Comparison of ENCODE assay signal across 20 mouse cellular contexts in genomic region chr1:89668635-89669034, GRCm38 (mm10).
DNase-seq lines count a peak whose midpoint lies in the region; ATAC-seq and TF ChIP-seq lines count a peak whose summit lies in the region.
"Had no signal": no experiment of that assay in that cellular context is flagged by ENCODE, and none has a peak within 500 bp of the region (broad histone marks: within the 10 kb centered on the region; RNA-seq: fewer than 3 reads in every experiment).

No protein-coding gene starts in this region.

- no peak overlapping the region for H3K4me2 ChIP-seq in forebrain, postnatal 0 days (ENCODE audit: low read depth)
- no peak overlapping the region for H3K4me2 ChIP-seq in midbrain, postnatal 0 days (ENCODE audit: low read depth, low read length, poor library complexity, severe bottlenecking)
- no peak overlapping the region for H3K4me2 ChIP-seq in midbrain, embryonic 15.5 days
- H3K4me2 ChIP-seq: hindbrain, embryonic 15.5 days had no signal

- H3K27me3 ChIP-seq in forebrain, postnatal 0 days (ENCODE audit: insufficient read depth, low read length) = 0 out of 2 replicates have a peak, but pooled peaks cover 2% of the 10 kb centered on the region
- peaks cover 83% of the 10 kb centered on the region for H3K27me3 ChIP-seq in forebrain, embryonic 10.5 days (ENCODE audit: poor library complexity, severe bottlenecking)
- no peaks in the 10 kb centered on the region for H3K27me3 ChIP-seq in midbrain, postnatal 0 days (ENCODE audit: insufficient read depth, low read length)
- no peaks in the 10 kb centered on the region for H3K27me3 ChIP-seq in midbrain, embryonic 15.5 days (replicated peaks)
- H3K27me3 ChIP-seq in limb, embryonic 10.5 days (ENCODE audit: low read depth, poor library complexity, severe bottlenecking) = peaks cover 10% of the 10 kb centered on the region; the same call in 1 of the 2 replicates
- H3K27me3 ChIP-seq: hindbrain, embryonic 15.5 days; megakaryocyte, embryonic 14.5 days had no signal

- H3K4me3 ChIP-seq in forebrain, postnatal 0 days (ENCODE audit: low read depth, low read length) = no peak overlapping the region
- no peak overlapping the region for H3K4me3 ChIP-seq in forebrain, embryonic 10.5 days
- no peak overlapping the region for H3K4me3 ChIP-seq in midbrain, postnatal 0 days (ENCODE audit: low read depth, low read length)
- H3K4me3 ChIP-seq in midbrain, embryonic 15.5 days = no peak overlapping the region
- H3K4me3 ChIP-seq in limb, embryonic 10.5 days = no peak overlapping the region
- H3K4me3 ChIP-seq: heart, adult 2 months; hindbrain, embryonic 15.5 days; megakaryocyte, embryonic 14.5 days had no signal

- peaks cover 54% of the 10 kb centered on the region for H3K36me3 ChIP-seq in forebrain, postnatal 0 days (ENCODE audit: insufficient read depth)
- peaks cover 88% of the 10 kb centered on the region for H3K36me3 ChIP-seq in forebrain, embryonic 10.5 days (replicated peaks)
- H3K36me3 ChIP-seq in midbrain, postnatal 0 days (ENCODE audit: insufficient read depth, low read length) = peaks cover 55% of the 10 kb centered on the region
- peaks cover 14% of the 10 kb centered on the region; the same call in 1 of the 2 replicates for H3K36me3 ChIP-seq in midbrain, embryonic 15.5 days (replicated peaks)
- H3K36me3 ChIP-seq in limb, embryonic 10.5 days = peaks cover 51% of the 10 kb centered on the region

- no peaks in the 10 kb centered on the region for H3K9me3 ChIP-seq in forebrain, postnatal 0 days (ENCODE audit: low read length)
- H3K9me3 ChIP-seq in forebrain, embryonic 10.5 days = no peaks in the 10 kb centered on the region
- H3K9me3 ChIP-seq in midbrain, postnatal 0 days (ENCODE audit: low read length) = no peaks in the 10 kb centered on the region
- H3K9me3 ChIP-seq in midbrain, embryonic 15.5 days = no peaks in the 10 kb centered on the region
- H3K9me3 ChIP-seq in limb, embryonic 10.5 days (replicated peaks) = no peaks in the 10 kb centered on the region
- H3K9me3 ChIP-seq: hindbrain, embryonic 15.5 days had no signal

- no peak overlapping the region for H3K9ac ChIP-seq in forebrain, postnatal 0 days
- 0 out of 2 replicates have a peak overlapping the region, but pooled peaks have one; percentile 14 for H3K9ac ChIP-seq in midbrain, postnatal 0 days (replicated peaks; ENCODE audit: low read length, poor library complexity, severe bottlenecking)
- no peak overlapping the region for H3K9ac ChIP-seq in midbrain, embryonic 15.5 days
- H3K9ac ChIP-seq: hindbrain, embryonic 15.5 days had no signal

- H3K27ac ChIP-seq in forebrain, postnatal 0 days (ENCODE audit: low read depth, low read length) = no peak overlapping the region
- H3K27ac ChIP-seq in forebrain, embryonic 10.5 days = no peak overlapping the region
- H3K27ac ChIP-seq in midbrain, postnatal 0 days (ENCODE audit: low read depth, low read length) = no peak overlapping the region
- H3K27ac ChIP-seq in midbrain, embryonic 15.5 days = no peak overlapping the region
- H3K27ac ChIP-seq in limb, embryonic 10.5 days = 0 out of 2 replicates have a peak overlapping the region, but pooled peaks have one; percentile 36
- H3K27ac ChIP-seq: heart, adult 2 months; hindbrain, embryonic 15.5 days; kidney, postnatal 0 days had no signal

- intact Hi-C loops in heart, postnatal 25 days (cut with DNase I) = loop anchor here (5.0 kb wide), 1 partner anchor 274 kb away; no protein-coding TSS in a partner anchor

- peak; percentile 72 for DNase-seq in forebrain, postnatal 0 days
- DNase-seq in forebrain, embryonic 10.5 days (ENCODE audit: extremely low spot score, low spot score) = no peak
- no peak for DNase-seq in midbrain, postnatal 0 days (ENCODE audit: low spot score)
- peak; percentile 76 for DNase-seq in cerebellum, adult 9-10 months
- DNase-seq in limb, embryonic 10.5 days (ENCODE audit: low spot score) = no peak
- no peak for DNase-seq in heart, postnatal 25 days (ENCODE audit: low spot score)
- DNase-seq: adrenal gland, postnatal 36 days; embryo, embryonic 11 days; gastrocnemius, postnatal 25 days; heart, adult 2 months; heart, postnatal 4 days; kidney, adult 11 months; lung, adult 2 months; right cerebral cortex, postnatal 25 days had no signal

- no peak for TF ChIP-seq CTCF in forebrain, postnatal 0 days (IDR thresholded peaks at IDR 0.05; ENCODE audit: low read depth)
- no peak for TF ChIP-seq CTCF in midbrain, postnatal 0 days (IDR thresholded peaks at IDR 0.05)

- no peaks in the 10 kb centered on the region for H3K4me1 ChIP-seq in forebrain, postnatal 0 days (ENCODE audit: insufficient read depth)
- H3K4me1 ChIP-seq in forebrain, embryonic 10.5 days = peaks cover 21% of the 10 kb centered on the region
- H3K4me1 ChIP-seq in midbrain, postnatal 0 days (ENCODE audit: insufficient read depth, low read length) = no peaks in the 10 kb centered on the region
- H3K4me1 ChIP-seq in midbrain, embryonic 15.5 days = peaks cover 32% of the 10 kb centered on the region
- H3K4me1 ChIP-seq in limb, embryonic 10.5 days = peaks cover 65% of the 10 kb centered on the region

- 48% methylated on average over 9 of the region's 9 CpGs for WGBS in forebrain, postnatal 0 days
- 89% methylated on average over 9 of the region's 9 CpGs for WGBS in forebrain, embryonic 10.5 days
- 61% methylated on average over 9 of the region's 9 CpGs for WGBS in midbrain, postnatal 0 days
- WGBS in midbrain, embryonic 15.5 days = 64% methylated on average over 9 of the region's 9 CpGs
- WGBS in limb, embryonic 10.5 days = 75% methylated on average over 9 of the region's 9 CpGs

- peak; percentile 38; the same call in 1 of the 2 replicates for ATAC-seq in forebrain, postnatal 0 days
- ATAC-seq in midbrain, postnatal 0 days (ENCODE audit: low FRiP score) = no peak
- no peak for ATAC-seq in midbrain, embryonic 15.5 days (replicated peaks)
- ATAC-seq in megakaryocyte-erythroid progenitor cell, adult 5-6 weeks (replicated peaks; ENCODE audit: low FRiP score, low TSS enrichment, poor library complexity, severe bottlenecking) = no peak
- ATAC-seq: midbrain, embryonic 16.5 days had no signal

Comparison
In these comparisons a context has a peak if more than half of its experiments do, and no peak if none do; other contexts are left out.
1. DNase-seq: peak in forebrain, postnatal 0 days (single experiment) and cerebellum, adult 9-10 months (single experiment); none in forebrain, embryonic 10.5 days (single experiment), midbrain, postnatal 0 days (single experiment), limb, embryonic 10.5 days (single experiment) and heart, postnatal 25 days (single experiment).